ENCODE assay signal across 8 mouse cellular contexts in genomic region chr1:86303063-86303872, GRCm38 (mm10). TPM values are rescaled to one million over a fixed set of nuclear protein-coding genes. Genes with fewer than 3 reads are reported as not detected.
DNase-seq lines count a peak whose midpoint lies in the region; ATAC-seq and TF ChIP-seq lines count a peak whose summit lies in the region.

No protein-coding gene starts in this region.

- no peaks in the 10 kb centered on the region for H3K9me3 ChIP-seq in embryonic facial prominence, embryonic 12.5 days

- no peak for TF ChIP-seq CTCF in lung, adult 2 months (IDR thresholded peaks at IDR 0.05; ENCODE audit: insufficient read depth, low read length)
- TF ChIP-seq CTCF in olfactory bulb, adult 2 months (IDR thresholded peaks at IDR 0.05; ENCODE audit: insufficient read depth, low read depth, low read length): no peak

- H3K9ac ChIP-seq in embryonic facial prominence, embryonic 12.5 days: peak overlapping the region; percentile 60

- no peak overlapping the region for H3K27ac ChIP-seq in embryonic facial prominence, embryonic 12.5 days
- H3K27ac ChIP-seq in olfactory bulb, adult 2 months (ENCODE audit: insufficient read depth, low read depth, low read length): no peak overlapping the region

- intact Hi-C loops in heart, postnatal 10 days (cut with DNase I): no loop called here

- H3K4me1 ChIP-seq in embryonic facial prominence, embryonic 12.5 days: peaks cover 4% of the 10 kb centered on the region; the same call in 1 of the 2 replicates
- 0 out of 2 replicates have a peak, but pooled peaks cover 3% of the 10 kb centered on the region for H3K4me1 ChIP-seq in lung, adult 2 months (ENCODE audit: control insufficient read depth, insufficient read depth, low read length)
- peaks cover 10% of the 10 kb centered on the region for H3K4me1 ChIP-seq in olfactory bulb, adult 2 months (ENCODE audit: control insufficient read depth, insufficient read depth, low read length)

- peaks cover 34% of the 10 kb centered on the region for H3K27me3 ChIP-seq in embryonic facial prominence, embryonic 12.5 days

- DNase-seq in 416B (ENCODE audit: low read depth): peak; percentile 33
- peak; percentile 73 for DNase-seq in adrenal gland, postnatal 14 days
- peak; percentile 68 to 75 for DNase-seq in heart, postnatal 10 days
- DNase-seq in kidney, postnatal 36 days: peak; percentile 74 to 79
- peak; percentile 52 for DNase-seq in lung, adult 2 months
- peak; percentile 60 for DNase-seq in thymus, postnatal 4 days

- ATAC-seq in embryonic facial prominence, embryonic 12.5 days (ENCODE audit: insufficient number of reproducible peaks, insufficient read depth, low FRiP score, low TSS enrichment): peak; percentile 57; the same call in 1 of the 2 replicates

- peak overlapping the region; percentile 97 for H3K4me2 ChIP-seq in embryonic facial prominence, embryonic 12.5 days (replicated peaks)

- TF ChIP-seq POLR2A in lung, adult 2 months (IDR thresholded peaks at IDR 0.05; ENCODE audit: borderline replicate concordance, extremely low read depth, low read depth, low read length): no peak
- TF ChIP-seq POLR2A in olfactory bulb, adult 2 months (IDR thresholded peaks at IDR 0.05; ENCODE audit: insufficient read depth, low read depth, low read length): no peak

- H3K4me3 ChIP-seq in embryonic facial prominence, embryonic 12.5 days: peak overlapping the region; percentile 69
- H3K4me3 ChIP-seq in lung, adult 2 months (replicated peaks; ENCODE audit: extremely low read depth, low read depth, low read length): peak overlapping the region; percentile 57
- peak overlapping the region; percentile 49 for H3K4me3 ChIP-seq in olfactory bulb, adult 2 months (ENCODE audit: insufficient read depth, low read depth, low read length)

- H3K36me3 ChIP-seq in embryonic facial prominence, embryonic 12.5 days: no peaks in the 10 kb centered on the region

- WGBS in embryonic facial prominence, embryonic 12.5 days: under 1% methylated on average over 62 of the region's 65 CpGs
- WGBS in lung, adult 2 months: under 1% methylated on average over 65 of the region's 65 CpGs
- WGBS in olfactory bulb, adult 2 months: under 1% methylated on average over 65 of the region's 65 CpGs

RNA-seq across cellular contexts. Expression of gene B3gnt7, which starts 0.6 kb away (rescaled TPM):
- 0.19 and 0.56 TPM in 2 replicates for total RNA-seq in adrenal gland, postnatal 14 days (2021)
- 6.1 and 6.6 TPM in 2 replicates for polyA plus RNA-seq in embryonic facial prominence, embryonic 12.5 days (2016; fragmentation: Nextera tagmentation; extraction: Ambion mirVana)
- under 1 TPM; 0.50 to 0.67 TPM for total RNA-seq in heart, postnatal 10 days (2021)
- polyA plus RNA-seq in lung, adult 2 months (2012; rRNA removed): 13.7 and 16.4 TPM in 2 replicates
- polyA plus RNA-seq in olfactory bulb, adult 2 months (2012; ENCODE audit: insufficient read depth, insufficient read length, low replicate concordance, missing spikeins): not detected in 2 replicates

RNA-seq across cellular contexts. Expression of gene Ncl, which starts 55.9 kb away (rescaled TPM):
- total RNA-seq in adrenal gland, postnatal 14 days (2021): 330 and 396 TPM in 2 replicates
- 414 and 475 TPM in 2 replicates for polyA plus RNA-seq in embryonic facial prominence, embryonic 12.5 days (2016; fragmentation: Nextera tagmentation; extraction: Ambion mirVana)
- 100 to 1,000 TPM; 168 to 169 TPM for total RNA-seq in heart, postnatal 10 days (2021)
- polyA plus RNA-seq in lung, adult 2 months (2012; rRNA removed): 6.1 and 8.1 TPM in 2 replicates
- 269 and 776 TPM in 2 replicates for polyA plus RNA-seq in olfactory bulb, adult 2 months (2012; ENCODE audit: insufficient read depth, insufficient read length, low replicate concordance, missing spikeins)

Comparison
In these comparisons a context has a peak if more than half of its experiments do, and no peak if none do; other contexts are left out.
1. RNA of gene Ncl, which starts 55.9 kb away (polyA plus RNA-seq): 414 to 475 TPM in embryonic facial prominence, embryonic 12.5 days and 269 to 776 TPM in olfactory bulb, adult 2 months; 6.1 to 8.1 TPM in lung, adult 2 months; every median in the first group is over 10 times any median in the second.
2. Peak in every context shown above with its lines, with median percentiles within 50 percentile points of each other: DNase-seq and H3K4me3 ChIP-seq.